Mouse (Mus musculus): Measurements from ENCODE around the gene Gm14401. TPM values are rescaled to one million over a fixed set of nuclear protein-coding genes. Genes with fewer than 3 reads are reported as not detected.

Gm14401 gene
- not detected for total RNA-seq (2023)

GRCm38 (mm10) chr2:177073432-177074423 lies at the start of gene Gm14401:
TSS of gene Gm14401 (plus strand) at chr2:177074320.

Other genes with a start within 250 kb of the Gm14401 start
- not detected for gene Gm14408, start 243.2 kb upstream of the Gm14401 start, total RNA-seq (2023)
- 1.2 TPM for gene Gm14296, start 146.5 kb upstream of the Gm14401 start, total RNA-seq (2023)
- 2.2 TPM for gene Gm14419, start 73.4 kb upstream of the Gm14401 start, total RNA-seq (2023)
- 3.8 TPM for gene Gm14410, start 132.1 kb downstream of the Gm14401 start, total RNA-seq (2023)
- not detected for gene Gm14409, start 192.7 kb downstream of the Gm14401 start, total RNA-seq (2023)
- gene Gm14412, start 250.0 kb downstream of the Gm14401 start, total RNA-seq (2023) = not detected

Data from CD4-positive naive resting alpha-beta T cell, adult 57 days (primary cell).